Mouse (Mus musculus): ENCODE measurements around the gene Acin1.
A peak's percentile ranks its signal among the peaks of the same experiment; 100 is the strongest.

Acin1 gene

DNA sequence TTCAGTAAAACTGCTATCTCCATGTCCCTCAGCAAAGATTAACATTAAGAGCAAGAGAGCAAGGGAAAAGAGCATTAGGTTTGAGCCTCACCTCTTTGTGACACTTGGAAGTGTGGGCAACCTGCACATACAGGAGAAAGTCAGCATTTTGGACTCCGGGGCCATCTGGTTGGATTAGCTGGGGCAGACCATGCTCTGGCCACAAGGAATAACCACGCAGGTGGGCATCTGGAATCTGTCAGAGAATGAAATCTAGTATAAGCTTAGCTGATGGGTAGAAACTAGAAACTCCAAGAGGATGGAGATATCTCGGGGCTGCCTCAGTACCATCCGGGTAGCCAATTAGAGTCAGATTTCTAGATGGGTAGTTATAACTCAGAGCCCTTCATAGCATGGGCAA is 10.0 kb upstream of the Acin1 start:
- DNase-seq = no peak

GRCm38 (mm10) chr14:54695042-54695441 is 8.3 kb upstream of the Acin1 start:
- no peak for DNase-seq

DNA sequence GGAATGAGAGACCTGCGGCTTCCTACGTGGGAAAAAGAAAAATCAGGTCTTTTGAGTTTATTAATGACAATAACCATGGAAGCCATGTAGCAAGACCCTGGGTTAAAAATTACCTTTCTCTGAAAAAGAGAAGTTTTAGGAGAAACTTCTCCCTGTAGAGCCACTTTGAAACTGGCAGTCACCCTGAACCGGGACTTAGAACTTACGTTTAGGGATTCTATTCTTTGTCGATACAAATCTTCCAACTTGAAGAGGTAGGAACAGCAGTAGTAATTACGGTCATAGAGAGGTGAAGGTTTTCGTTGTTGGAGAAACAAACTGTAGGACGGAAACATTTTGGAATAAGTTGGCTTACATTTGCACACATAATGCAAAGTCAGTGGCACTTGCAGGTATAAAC is 520 bp upstream of the Acin1 start:
- no peak for DNase-seq

GRCm38 (mm10) chr14:54686063-54686521 is 639 bp downstream of the Acin1 start, which contains the start of gene 1700123O20Rik:
Gene 1700123O20Rik, plus strand, starts transcription at chr14:54686216.
- no peak for DNase-seq

GRCm38 (mm10) chr14:54685471-54685870 is 1.3 kb downstream of the Acin1 start:
- peak; percentile 16 for DNase-seq

DNA sequence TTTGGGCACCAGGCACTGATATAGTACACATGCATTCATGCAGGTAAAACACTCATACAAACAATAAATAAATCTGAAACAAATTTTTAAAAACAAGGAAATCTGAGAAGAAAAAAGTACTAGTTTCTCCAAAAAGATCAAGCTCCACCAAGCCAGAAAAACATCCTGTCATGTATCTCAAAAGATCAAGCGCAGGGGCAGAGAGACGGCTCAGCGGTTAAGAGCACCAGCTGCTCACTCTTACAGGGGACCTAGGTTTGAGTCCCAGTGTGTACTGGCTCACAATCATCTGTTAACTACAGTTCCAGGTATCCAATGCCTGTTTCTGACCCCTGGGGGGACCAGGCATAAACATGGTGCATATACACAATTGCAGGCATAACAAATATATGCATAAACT is 4.3 kb downstream of the Acin1 start:
- no peak for DNase-seq

DNA sequence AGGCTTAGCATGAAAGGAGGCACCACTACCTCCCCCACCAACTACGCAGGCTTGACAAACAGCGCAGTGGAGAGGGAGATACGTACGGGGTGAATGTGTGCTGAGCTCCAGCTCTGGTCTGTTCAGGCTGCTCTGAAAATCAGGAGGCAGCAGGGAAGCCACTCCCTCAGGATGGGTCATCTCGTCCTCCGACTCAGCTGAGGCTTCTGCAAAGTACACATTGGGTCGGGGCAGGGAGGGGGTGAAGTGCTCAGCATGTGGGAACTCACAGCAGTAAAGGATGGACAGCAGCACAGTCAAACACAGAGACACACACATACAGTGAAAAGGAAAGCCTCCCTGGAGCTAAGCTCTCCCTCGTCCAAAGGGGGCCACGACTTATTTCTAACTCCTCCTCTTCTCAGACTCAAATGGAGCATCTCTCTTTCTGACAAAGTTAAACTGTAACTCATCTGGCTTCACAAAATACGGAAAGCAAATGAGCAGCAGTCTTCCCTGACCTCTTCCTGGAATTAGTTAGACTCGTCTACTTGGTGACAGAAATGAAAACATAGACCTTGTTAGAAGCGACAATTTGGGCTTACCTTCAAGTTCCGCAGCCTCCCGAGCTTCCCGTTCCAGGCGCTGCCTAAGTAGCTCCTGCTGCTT is 8.0 kb downstream of the Acin1 start:
- no peak for DNase-seq

GRCm38 (mm10) chr14:54676290-54676689 is 10.4 kb downstream of the Acin1 start:
- no peak for DNase-seq

- no peak for DNase-seq
These were observed 12.4 kb downstream of the Acin1 start for GRCm38 (mm10) chr14:54674317-54674716.

DNA sequence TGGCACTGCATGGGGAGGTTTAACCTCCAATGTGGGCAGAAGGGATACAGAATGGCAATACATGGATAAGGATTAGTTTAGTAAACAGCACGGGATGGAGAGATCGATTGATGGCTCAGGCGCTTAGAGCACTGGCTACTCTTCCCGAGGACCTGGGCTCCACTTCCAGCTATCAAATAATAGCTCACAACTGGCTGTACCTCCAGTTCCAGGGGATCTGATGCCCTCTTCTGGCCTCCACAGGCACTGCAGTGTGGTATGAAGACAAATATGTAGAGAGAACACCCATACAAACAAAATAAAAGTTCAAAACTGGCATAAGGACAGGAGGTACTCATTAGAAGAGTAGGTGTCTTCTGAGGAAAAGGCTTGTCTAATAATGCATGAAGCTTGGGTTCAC is 17.4 kb downstream of the Acin1 start:
- DNase-seq = no peak

- DNase-seq = peak; percentile 29
These were observed 22.1 kb downstream of the Acin1 start for GRCm38 (mm10) chr14:54664477-54665222.

GRCm38 (mm10) chr14:54660009-54660408 is 26.7 kb downstream of the Acin1 start:
- no peak for DNase-seq

- DNase-seq = peak; percentile 84
These were observed 33.2 kb downstream of the Acin1 start for GRCm38 (mm10) chr14:54653496-54653895.

- no peak for DNase-seq
These were observed 33.9 kb downstream of the Acin1 start for GRCm38 (mm10) chr14:54652787-54653186.

DNA sequence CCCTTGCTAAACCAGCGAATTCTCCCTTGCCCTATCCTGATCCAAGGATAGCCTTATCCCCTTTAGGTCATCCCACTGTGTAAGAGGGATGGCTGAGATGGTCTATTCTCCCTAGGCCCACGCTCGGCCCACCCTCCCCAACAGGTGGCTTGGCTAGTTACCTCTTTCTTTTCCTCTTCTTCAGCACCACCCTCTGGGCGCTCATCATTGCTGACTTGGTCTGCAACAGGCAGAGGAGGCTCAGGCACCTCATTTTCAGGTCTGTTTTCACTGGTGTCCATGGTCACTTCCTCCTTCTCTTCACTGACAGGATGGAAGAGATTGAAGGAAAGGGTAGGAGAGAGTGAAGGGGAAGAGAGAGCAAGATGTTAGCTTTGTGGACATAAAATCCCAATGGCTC is 35.2 kb downstream of the Acin1 start:
- DNase-seq = no peak

GRCm38 (mm10) chr14:54650621-54651454 is 35.9 kb downstream of the Acin1 start:
- peak; percentile 78 for DNase-seq

GRCm38 (mm10) chr14:54647900-54648299 is 38.8 kb downstream of the Acin1 start:
- no peak for DNase-seq

DNA sequence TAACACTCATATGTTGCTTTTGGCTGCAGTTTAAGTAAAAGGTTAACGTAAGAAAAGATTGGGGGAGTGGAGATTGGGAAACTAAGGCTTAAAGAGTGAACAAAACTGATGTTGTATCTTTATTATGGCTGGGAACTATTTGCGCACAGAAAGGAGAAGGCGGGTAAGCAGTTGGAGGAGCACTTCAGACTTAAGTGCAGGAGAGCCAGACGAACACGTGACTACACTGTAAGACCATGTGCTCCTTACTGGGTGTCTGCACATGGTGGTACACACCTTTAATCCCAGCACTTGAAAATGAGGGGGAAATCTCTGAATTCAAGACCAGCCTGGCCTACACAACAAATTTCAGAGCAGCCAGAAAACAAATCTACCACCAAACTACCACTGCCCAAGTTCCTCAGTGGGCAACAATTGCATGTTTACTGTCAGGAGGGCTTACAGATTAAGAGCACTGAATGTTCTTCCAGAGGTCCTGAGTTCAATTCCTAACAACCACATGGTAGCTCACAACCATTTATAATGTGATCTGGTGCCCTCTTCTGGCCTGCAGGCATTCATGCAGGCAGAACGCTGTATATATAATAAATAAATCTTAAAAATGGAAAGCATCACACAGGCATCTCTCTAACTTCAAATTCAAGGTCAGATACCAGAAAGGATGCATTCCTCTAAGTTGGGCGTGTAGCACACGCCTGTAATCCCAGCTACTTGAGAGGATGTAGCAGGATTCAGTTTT is 39.7 kb downstream of the Acin1 start:
- DNase-seq = no peak

GRCm38 (mm10) chr14:54646455-54646854 is 40.3 kb downstream of the Acin1 start:
- DNase-seq = no peak

DNA sequence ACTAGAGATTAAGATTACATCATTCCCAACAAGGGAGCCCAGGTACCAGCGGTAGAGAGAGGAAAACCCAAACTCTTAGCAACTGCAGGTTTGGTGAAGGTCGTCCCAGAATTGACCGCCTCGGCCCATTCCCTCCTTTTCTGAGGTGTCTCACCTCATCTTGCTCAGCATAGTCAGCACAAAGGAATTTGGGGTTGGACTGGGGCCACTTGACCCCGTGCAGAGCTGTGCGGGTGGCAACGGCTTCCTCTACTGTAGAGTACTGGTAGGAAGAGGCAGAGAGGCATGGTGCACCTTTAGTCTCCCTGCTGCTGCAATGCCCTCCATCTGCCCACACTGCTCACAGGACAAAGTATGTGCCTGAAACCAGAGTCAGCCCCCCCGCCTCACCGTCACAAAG is 42.4 kb downstream of the Acin1 start:
- DNase-seq = no peak

DNA sequence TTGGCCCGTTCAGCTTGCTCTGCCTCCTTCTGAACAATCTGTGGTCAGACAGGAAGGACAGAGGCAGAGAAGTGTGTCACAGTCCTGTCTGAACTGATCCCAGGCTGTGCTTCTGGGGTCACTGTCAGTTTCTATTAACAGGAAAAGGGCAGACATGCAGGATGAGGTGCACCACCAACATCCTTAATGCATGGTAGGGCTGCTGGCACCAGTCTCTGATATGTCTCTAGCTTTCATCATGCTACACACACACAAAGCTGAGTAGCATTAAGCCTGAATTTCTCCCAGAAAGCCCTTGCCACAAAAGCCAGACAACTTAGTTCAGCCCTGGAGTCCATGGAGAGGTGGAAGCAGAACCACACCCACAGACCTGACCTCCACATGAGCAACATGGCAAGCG is 43.7 kb downstream of the Acin1 start:
- DNase-seq = no peak

DNA sequence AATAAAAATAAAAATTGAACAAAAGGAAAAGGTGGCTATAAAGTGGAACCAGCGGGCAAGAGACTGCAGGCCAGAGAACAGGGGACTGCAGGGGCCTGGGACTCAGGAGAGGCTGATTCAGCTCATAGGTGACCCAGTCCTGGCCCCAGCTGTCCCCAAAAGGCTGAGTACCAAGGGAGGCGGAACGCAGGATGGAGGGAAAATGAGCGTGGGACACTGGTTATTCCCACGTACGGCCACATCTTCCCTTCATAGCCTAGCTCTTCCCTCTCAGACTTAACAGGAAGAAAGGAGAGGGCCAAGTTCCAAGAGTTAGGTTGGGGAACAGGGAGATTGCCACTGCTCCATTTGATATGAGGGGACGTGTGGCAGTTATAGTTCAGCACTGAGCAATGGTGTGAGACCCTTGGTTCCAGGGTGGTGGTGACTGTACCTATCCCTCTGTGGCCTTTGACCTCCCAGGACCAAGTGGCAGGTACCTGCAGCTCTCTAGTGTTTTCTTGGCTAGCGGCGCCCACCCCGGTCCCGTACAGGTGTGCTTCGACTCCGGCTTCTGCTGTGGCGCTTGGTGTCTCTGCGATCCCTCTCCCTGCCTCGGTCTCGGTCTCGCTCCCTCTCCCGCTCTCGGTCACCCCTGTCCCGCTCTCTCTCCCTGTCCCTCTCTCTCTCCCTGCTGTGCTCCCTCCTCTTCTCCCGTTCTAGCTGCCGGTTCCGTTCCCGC is 44.3 kb downstream of the Acin1 start:
- no peak for DNase-seq

All from cerebellum, adult 11-12 months (tissue).